Mouse (Mus musculus) G1E (cell line): ENCODE data around the gene Lrig1.

ENCODE experiments used
- CTCF ChIP-seq: IDR thresholded peaks from 2 replicates; pipeline ENCODE4 v1.5.1; 2012; ENCODE audit warnings: low read depth, low read length, inconsistent platforms, mixed read lengths
- GATA1 ChIP-seq: IDR thresholded peaks from 2 replicates; pipeline ENCODE4 v1.6.1; 2012; ENCODE audit warnings: borderline replicate concordance, low read length, inconsistent platforms, mixed read lengths
- GATA2 ChIP-seq: IDR thresholded peaks from 2 replicates; pipeline ENCODE4 v1.6.1; 2012; ENCODE audit warnings: low read depth, low read length, inconsistent platforms, borderline replicate concordance
- POLR2AphosphoS5 ChIP-seq: IDR thresholded peaks from 2 replicates; pipeline ENCODE4 v1.6.1; 2012; ENCODE audit warnings: low read depth, low read length, inconsistent platforms; ENCODE audit not compliant: insufficient replicate concordance
- TAL1 ChIP-seq: conservative IDR thresholded peaks from 2 replicates; pipeline ENCODE4 v1.6.1; 2012; ENCODE audit warnings: low read depth, low read length, inconsistent platforms, mixed read lengths

DNA sequence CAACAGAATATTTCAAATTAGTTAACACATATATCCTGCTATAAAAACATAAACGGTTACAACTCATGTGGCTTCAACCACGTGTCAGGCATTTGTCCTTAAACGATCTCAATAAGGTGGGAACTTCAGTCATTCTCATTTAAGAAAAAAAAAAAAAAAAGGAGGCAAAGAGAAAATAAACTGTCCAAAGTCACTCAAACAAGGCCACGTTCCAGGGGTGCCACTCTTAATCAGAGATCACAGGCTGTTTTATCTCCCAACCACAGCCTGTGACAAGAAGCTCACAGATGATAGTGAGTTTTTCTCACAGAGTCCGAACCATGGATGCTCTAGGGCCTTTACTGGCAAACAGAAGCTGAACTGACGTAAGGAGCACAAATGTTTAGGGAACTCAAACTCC is 13.9 kb downstream of the Lrig1 start:
- no peak for TF ChIP-seq CTCF
- TF ChIP-seq GATA1: no peak
- TF ChIP-seq TAL1: peak; percentile 92
- no peak for TF ChIP-seq POLR2AphosphoS5
- no peak for TF ChIP-seq GATA2
